Mouse (Mus musculus) thymus, postnatal 0 days (tissue): ENCODE results near the gene Slc6a20b. TPM values are rescaled to one million over a fixed set of nuclear protein-coding genes. Genes with fewer than 3 reads are reported as not detected.

Experiments
- DNase-seq: peaks from one replicate; pipeline ENCODE4 v3.0.0-alpha.2; 2015; ENCODE audit warnings: low spot score
- polyA plus RNA-seq: library from polyadenylated mRNA; unstranded; fragments of >200 nt; fragmentation: Nextera tagmentation; extraction: Ambion mirVana; gene quantifications from 2 replicates; pipeline ENCODE4 v1.2.1, GENCODE M21; 2015

The Slc6a20b gene
- polyA plus RNA-seq, 1 experiment from 2014 or later: 0.13 TPM

DNA sequence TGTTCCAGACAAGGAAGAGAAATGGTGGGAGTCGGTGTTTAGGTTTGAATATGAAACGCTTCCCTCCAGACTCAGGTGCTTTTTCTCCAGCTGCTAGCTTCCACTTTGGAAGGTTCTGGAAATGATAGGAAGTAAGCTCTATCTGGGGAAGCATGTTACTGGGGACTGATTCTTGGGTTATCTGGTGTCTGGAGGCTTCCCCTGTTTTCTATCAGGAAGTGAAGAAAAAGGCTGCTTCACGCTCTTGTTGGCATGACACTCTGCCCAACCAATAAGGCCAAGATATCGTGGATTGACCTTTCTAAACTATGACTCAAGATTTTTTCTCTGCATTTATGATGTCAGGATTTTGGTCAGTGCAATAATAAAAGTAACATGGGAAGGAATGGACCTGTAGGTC, 37.2 kb downstream of the Slc6a20b start:
- DNase-seq: no peak

DNA sequence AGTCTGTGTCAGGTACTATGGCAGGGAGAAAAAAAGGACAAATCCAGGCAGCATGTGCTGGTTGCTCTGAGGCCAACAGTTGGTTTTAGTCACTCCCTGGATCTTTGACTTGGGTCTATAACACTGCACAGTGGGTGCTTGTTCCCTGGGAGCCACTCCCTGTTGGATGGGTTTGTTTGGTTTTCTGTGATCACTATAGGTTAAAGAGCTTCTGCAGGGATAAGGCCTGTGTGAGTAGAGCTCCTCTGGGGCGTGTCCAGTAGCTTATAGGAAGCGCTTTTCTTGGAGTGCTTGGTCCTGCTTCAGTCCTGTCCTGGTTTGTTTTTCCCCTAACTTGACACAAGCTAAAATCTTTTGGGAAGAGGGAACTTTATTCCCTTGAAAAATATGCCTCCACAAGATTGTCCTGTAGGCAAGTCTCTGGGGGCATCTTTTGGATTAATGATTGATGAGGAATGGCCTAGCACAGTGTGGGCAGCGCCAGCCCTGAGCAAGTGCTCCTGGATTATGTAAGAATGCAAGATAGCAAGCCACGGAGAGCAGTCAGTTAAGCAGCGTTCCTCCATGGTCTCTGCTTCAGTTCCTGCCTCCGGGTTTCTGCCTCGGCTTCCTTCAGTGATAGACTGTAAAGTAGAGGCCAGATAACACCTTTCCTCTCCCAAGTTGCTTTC, 43.0 kb downstream of the Slc6a20b start:
- no peak for DNase-seq

- no peak for DNase-seq
Measured at GRCm38 (mm10) chr9:123577360-123578192, 54.8 kb downstream of the Slc6a20b start.

- DNase-seq: no peak
Measured at GRCm38 (mm10) chr9:123554599-123554998, 77.8 kb downstream of the Slc6a20b start.

Other genes starting within 250 kb of the Slc6a20b start
- gene Limd1, start 153.9 kb downstream of the Slc6a20b start, polyA plus RNA-seq: 33.6 and 33.7 TPM in 2 replicates
- 46.7 and 47.3 TPM in 2 replicates for gene Sacm1l, start 102.8 kb downstream of the Slc6a20b start, polyA plus RNA-seq
- 438 and 524 TPM in 2 replicates for gene Ccr9, start 45.9 kb upstream of the Slc6a20b start, polyA plus RNA-seq
- 0.86 and 1.4 TPM in 2 replicates for gene Slc6a20a, start 46.3 kb upstream of the Slc6a20b start, polyA plus RNA-seq
- 143 and 152 TPM in 2 replicates for gene Lztfl1, start 85.1 kb upstream of the Slc6a20b start, polyA plus RNA-seq
- gene Cxcr6, start 173.9 kb upstream of the Slc6a20b start, polyA plus RNA-seq: 17.4 and 17.8 TPM in 2 replicates
- 5.6 and 10.3 TPM in 2 replicates for gene Fyco1, start 219.3 kb upstream of the Slc6a20b start, polyA plus RNA-seq
- 0.75 and 1.0 TPM in 2 replicates for gene Xcr1, start 229.5 kb upstream of the Slc6a20b start, polyA plus RNA-seq